Mouse (Mus musculus) NIH3T3 (cell line): ENCODE measurements around the gene Rnf111.
"Not testable (repeated sequence)": the region's sequence is repeated elsewhere in the genome, so short reads cannot be mapped to it uniquely, and the experiment has no call there.

Experiments used
- DNase-seq: peaks from one replicate; pipeline ENCODE4 v3.0.0-alpha.2; 2012; ENCODE audit warnings: low read depth

Rnf111 gene

DNA sequence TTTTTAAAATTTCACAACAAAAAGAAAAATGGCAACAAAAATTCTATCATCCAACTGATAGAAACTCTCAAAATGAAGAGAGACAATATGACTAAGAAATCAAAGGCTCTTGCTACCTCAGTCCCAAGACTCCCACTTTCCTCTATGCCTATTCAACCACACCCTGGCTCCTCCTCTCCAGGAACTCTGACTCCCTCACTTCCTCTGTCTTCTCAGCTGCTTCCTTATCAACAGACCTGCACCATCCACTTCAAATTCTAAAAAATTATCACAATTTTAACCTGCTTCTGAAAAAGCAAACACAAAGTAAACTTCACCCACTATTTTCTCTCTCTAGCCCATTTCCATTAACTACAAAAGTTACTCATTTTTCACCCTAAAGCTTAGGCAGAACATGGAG, 6.5 kb downstream of the Rnf111 start:
- DNase-seq: no peak

DNA sequence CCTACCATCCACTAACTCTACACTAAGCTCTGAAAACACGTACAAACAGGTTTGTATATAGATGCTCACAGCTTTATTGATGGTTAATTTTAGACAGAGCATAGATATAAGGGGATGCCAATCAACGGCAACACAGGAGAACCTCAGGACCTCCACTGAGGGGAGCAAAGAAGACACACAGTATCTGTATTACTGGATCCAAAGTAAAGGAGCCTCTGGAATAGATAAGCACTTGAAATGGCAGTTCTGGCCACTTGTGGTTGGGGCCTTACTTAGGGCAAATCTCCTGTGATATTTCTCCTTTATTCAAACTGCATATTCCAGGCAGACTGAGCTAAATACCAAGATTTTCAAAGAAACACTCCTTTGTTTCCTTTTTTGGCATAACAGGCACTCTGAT, 10.5 kb downstream of the Rnf111 start:
- no peak for DNase-seq

DNA sequence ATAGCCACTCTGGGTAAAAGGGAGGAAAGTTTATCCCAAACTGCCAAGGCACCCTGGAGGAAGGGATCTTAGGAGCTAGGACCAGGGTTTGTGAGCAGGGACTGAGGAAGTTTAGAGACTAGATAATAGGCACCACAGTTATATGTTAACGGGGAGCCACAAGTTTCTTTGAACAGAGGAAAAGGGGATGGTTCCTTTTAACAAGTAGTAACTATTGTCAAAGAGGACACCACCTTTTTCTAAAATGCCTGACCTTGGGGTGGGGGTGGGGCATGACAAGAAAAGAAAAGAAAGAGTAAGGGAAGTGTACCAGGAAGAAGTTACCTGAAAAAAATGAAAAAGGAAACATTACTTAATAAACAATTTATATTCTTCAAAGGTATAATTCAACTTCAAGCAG, 12.3 kb downstream of the Rnf111 start:
- no peak for DNase-seq

DNA sequence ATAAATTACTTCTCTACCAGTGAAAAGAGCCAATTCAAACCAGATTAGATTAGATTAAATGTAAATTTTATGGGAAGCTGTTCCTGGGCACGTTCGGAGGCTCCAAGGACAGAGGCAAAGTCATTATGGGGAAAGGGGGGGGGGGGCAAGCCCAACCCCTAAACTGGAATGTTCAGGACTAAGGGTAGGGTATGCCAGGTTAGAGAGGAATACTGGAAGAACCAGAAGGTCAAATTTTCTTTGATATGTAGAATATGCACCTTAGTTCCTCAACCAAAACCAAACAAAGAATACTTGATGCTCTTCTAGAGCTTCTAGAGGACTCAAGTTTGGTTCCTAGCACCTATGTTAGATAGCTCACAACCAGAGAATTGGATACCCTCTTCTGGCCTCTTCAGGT, 16.1 kb downstream of the Rnf111 start:
- DNase-seq: no peak

DNA sequence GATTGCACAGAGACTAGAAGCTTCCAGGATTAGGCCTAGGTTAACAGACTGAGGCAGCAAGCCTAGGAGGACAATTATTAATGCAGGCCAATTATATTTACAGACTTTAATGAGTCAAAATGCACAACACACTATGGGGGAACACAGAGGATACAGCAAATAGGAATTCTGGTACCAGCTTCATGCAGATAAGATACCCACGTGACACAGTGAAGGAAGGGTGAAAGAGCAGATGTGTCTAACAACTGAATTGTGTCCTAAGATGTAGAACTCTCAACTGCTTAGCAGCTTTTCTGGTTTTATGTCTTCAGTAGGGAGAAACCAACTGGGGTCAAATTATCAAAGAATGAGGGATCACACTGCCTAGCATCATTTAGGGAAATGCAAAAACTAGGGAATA, 17.7 kb downstream of the Rnf111 start:
- DNase-seq: no peak

DNA sequence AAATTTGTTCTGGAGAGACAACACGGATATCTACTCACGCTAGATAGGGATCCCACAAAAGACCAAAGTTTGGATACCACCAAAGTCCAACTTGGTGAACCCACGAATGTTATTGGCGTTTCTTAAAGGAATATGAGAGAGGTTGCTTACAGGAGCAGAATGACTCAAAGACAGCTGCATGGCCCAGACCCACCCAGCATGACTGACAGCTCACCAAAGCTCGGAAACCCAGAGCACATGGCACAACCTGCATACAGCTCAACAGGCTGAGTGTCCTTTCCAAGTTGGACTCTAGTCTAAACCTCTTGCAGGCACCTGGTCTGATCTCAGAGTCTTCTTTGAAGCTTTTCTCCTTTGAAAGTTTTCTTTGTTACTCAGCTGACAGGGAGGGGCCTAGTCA, 20.0 kb downstream of the Rnf111 start:
- no peak for DNase-seq

DNA sequence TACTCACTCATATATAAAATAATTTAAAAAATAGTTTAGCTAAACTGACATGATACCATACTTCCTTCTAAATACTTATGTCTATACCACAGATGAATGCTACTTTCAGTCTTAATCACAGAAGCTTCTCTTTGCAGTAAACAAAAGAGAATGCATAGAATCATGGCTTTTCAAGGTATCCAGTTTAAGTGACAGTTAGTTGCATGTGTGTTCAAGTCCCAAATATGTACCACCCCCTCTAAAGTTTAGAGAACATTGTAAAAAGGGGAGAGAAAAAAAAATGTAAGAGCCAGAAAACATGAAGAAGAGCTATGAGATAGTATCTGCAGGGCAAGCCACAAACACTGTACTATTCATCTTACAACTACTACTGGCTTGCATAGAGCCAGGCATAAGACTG, 21.7 kb downstream of the Rnf111 start:
- DNase-seq: no peak

DNA sequence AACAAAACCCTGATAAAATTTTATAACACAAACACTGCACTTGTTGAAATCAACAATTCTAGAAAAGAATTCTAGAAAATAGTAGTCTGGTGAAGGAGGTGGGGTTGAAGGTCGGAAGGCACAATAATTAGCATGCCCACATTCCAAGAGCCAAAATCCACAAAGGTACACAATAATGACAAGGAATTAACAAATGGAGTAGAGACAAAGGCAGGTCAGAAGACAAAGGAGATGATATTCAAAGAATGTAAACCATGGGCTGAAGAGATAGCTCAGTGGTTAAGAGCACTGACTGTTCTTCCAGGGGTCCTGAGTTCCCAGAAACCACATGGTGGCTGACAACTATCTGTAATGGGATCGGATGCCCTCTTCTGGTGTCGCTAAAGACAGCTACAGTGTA, 26.3 kb downstream of the Rnf111 start:
- no peak for DNase-seq

DNA sequence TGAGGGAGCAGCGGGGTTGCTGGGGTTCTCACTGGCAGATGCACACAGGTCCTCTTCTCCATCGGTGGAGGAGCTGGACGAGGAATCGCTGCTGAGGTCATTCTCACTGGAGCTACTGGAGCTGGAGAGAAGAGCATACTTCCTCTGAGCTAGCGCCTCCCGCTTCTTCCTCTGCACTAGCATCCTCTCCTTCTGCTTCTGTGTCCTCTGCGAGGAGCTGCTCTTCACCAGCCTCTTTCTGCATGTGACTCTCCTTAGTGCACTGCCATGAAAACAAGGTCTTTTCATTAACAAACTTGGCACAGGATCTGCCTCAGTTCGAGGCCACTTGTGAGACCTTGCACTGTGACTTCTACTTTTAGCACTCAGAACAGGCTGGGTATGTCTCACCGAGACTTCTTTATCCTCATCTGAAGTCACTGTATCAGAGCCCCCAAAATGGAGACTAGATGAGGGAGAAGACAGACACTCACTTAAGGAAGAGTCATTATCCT, 27.7 kb downstream of the Rnf111 start:
- DNase-seq: no peak

DNA sequence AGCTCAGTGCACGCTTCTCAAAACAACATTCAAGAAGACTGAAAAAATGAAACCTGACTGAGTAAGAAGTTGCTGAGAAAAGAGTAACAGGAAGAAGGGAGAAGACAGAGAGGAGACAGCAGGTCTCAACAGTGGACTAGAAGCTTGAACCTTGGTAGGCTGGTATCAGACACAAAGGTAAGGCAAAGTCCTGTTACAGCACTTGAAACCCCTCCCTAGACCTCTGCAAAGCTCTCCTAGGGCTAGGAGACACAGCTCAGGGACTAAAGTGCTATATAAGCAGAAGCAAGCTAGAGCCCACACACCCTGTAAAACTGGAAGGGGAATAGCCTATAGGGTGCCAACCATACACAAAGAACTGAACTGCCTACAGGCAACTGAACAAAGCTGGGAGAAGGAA, 30.1 kb downstream of the Rnf111 start:
- no peak for DNase-seq

DNA sequence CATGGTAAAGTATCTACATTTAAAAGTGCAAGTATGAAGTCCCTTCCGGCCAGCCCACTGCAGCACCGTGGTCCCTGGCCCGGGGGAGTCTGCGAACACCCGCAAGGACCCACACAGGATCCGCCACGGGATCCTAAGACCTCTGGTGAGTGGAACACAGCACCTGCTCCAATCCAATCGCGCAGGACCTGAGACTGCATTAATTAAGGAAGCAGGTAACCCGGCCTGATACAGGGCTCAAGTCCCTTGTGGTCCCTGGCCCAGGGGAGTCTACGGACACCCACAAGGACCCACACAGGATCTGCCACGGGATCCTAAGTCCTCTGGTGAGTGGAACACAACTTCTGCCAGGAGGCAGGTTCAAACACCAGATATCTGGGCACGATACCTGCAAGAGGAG, 40.4 kb downstream of the Rnf111 start:
- DNase-seq: not testable (repeated sequence)

DNA sequence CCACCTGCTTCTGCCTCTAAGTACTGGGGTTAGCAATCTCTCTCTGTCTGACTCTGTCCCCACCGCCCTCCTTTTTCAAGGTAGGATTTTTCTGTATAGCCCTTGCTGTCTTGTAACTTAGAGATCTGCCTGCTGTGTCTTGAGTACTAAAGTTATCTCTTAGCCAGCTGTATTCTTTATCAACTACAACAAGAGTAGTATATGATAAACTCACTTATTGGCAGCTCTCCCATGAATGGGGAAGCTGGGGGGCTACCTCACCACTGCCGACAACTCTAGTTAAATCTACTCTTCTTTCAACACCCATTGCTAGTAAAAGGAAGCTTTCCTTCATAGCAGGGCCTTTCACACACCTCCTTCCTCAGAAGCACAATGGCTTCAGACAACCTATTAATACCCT, 51.2 kb downstream of the Rnf111 start:
- DNase-seq: no peak

DNA sequence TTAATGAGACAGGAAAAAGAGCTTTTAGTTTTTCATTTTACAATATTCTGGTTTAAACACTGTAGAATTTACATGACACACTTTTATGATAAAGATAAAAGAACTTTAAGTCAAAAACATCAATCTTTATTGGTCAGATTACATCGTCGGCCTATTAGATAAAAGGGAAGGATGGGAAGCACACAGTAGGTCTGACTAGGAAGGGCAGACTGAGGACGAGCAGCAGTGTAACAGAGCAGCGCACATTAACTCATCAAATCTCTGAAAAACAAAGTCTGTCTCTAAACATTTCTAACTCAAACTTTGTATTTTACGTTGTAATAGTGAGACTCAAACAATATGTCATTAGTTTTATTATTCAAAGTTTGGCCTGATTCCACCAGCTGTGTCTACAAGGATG, 54.5 kb downstream of the Rnf111 start:
- DNase-seq: no peak

DNA sequence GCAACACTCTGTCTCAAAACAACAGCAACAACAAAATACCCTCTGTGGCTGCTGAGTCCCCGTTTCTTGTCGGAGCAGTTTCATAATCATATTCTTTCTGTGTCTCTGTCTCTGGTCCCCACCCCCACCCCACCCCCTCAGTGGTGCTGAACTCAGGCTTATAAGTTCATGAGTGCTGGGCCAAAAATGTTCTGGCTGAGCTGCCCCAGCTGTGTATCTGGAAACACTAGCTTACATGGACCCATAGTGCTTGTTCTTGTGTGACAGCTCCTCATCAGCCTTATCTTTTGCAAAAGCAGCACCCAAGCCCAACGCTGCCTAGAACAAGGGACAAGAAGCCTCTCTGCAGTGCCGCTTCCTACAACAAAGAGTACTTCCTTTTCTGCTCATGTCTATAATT, 63.6 kb downstream of the Rnf111 start:
- DNase-seq: no peak

DNA sequence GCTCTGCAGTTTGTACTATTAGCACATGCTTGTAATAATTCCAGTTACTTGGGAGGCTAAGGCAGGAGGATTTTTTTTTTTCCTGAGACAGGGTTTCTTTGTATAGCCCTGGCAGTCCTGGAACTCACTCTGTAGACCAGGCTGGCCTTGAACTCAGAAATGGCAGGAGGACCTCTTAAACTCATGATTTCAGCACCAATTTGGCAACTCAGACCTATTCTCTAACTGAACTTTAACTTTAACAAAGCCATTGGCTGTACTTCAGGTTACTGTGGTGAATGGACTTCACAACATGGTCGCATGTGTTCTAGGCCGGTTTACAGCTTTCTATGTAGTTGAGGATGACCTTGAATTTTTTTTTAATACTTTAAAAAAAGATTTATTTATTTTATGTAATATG, 80.9 kb downstream of the Rnf111 start:
- DNase-seq: no peak

DNA sequence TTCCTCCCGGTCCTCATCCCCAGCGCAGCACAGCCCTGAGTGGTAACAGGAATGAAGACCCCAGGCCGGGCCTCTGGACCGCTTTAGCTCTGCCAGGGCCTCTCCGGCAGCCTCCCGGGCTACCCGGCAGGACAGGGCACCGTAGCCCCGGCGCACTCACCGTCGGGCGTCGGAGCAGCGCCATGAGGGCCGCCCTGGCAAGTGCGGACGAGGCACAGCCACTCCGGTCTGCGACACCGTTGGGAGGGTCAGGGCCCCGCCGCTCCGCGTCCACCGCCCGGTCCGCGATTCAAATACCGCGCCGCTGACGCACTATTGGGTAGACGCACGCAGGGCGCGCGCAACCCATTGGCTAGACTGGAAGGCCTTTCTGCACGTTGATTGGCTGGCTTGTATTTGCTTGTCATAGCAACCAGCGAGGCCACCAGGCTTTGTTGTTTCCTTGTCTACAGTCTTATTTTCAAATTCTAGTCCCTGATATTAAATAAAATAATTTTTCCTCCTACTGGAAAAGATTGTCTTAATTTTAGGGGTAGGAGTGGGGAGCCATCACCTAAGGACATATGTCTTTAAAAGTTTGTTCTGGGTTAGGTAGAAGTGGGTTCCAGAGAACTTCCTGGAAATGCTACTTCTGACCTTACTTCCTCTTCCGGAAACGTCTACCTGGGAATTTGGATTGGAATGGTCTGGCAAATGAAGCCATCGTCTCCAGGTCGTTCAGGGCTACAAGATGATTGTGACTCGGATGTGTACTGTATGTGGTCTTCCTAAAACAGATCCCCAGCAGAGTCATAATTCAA, 82.1 kb downstream of the Rnf111 start, which contains the start of gene Ccnb2:
Gene Ccnb2 (minus strand): TSS at position 291 of the 800 bp plus-strand sequence.
- peak; percentile 78 for DNase-seq

DNA sequence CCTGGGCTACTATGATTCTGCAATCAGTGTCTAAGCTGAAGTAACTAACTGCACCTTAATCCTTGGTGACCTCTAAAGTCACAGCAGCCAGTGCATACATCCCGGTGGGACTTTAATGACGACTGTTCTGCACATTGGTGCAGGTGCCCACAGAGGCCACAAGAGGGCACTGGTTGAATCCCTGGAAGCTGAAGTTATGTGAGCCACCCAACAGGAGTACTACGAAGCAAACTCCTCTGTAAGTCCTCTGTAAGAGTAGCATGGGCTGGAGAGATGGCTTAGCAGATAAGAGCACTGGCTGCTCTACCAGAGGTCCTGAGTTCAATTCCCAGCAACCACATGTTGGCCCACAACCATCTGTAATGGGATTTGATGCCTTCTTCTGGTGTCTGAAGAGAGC, 87.1 kb downstream of the Rnf111 start:
- DNase-seq: no peak

DNA sequence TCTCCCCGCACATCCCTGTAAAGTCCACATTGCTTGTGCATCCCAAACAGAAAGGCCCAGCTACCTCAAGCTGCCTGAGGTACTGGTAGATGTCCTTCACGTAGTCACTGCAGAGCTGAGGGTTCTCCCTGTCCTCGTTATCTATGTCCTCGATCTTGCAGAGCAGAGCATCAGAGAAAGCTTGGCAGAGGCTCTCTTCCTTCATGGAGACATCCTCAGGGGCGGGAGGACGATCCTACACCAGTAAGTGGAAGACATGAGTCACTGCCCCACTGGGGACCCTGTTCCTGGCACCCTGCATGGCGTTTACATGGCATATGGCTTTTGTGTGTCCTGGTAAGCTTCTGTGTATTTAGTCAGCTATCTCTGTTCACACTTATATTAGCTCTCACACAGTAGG, 90.5 kb downstream of the Rnf111 start:
- DNase-seq: no peak

DNA sequence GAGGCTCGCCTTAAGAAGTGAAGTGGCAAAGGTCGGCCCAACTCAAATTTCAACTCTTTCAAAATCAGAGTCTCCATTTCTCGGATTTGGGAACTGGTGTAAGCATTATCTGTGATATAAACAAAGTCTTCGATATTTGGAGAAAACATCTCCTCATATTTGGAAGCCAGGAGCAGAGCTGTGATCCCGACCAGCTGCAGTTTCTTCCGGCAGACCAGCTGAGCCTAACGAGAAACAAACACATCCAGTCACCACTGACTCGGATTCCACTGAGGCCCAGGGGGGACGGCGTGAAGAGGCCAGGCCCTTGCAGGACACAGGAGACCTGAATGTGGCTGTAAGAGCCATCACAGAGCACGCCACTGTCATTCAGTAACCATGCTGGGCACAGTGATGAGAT, 92.9 kb downstream of the Rnf111 start:
- no peak for DNase-seq

DNA sequence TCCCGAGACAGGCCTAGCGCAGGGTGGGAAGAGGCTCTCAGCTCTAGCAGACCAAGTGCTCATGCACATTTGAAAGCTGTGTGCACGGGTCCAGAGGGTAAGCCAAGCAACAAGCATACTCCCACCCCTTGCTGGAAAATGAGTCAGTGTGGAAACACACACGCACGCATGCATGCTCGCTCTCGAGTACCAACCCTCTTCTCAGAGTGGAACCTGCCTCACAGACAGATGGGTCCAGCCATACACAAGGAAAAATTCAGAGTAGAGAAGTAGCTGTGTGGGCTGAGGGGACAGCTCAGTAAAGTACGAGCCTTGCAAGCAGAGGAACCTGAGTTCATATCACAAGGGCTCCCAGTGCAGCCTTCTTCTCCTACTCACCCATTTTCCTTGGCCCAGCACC, 93.8 kb downstream of the Rnf111 start:
- DNase-seq: no peak

DNA sequence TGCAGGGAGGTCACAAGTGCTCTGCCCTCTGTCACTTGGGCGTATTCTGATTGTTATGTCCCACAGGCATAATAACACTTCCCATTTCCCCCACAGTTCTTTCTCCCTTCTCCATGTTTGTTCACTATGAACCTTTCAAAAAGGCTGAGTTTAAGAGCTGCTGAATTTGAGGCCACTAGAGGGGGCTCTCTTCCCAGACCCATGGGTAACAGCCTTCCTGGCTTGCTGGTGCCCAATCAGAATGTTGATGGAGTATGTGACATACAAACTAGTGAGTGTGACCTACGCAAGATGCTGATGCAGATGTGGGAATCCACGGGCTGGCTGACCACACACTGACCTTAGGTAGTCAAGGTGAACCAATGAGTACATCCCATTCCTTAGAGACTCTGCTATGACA, 94.7 kb downstream of the Rnf111 start:
- DNase-seq: peak; percentile 56

DNA sequence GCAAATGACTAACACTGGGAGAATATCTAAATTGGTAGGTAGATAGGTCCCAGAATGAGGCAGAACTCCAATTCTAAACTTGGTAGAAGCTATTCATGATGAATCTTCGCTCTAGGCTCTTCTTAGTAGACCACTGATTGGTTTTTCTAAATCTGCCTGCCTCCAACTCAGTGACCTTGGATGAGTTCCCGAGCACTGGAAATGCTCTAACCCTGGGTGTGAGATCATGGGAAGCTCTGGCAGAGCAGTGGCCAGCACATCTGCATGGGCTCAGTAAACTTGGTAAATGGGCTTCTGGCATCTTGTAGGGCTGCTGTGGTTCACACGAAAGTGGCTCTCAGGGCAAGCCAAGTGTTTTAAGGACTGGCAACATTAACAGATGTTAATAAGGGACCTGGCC, 96.9 kb downstream of the Rnf111 start:
- no peak for DNase-seq

DNA sequence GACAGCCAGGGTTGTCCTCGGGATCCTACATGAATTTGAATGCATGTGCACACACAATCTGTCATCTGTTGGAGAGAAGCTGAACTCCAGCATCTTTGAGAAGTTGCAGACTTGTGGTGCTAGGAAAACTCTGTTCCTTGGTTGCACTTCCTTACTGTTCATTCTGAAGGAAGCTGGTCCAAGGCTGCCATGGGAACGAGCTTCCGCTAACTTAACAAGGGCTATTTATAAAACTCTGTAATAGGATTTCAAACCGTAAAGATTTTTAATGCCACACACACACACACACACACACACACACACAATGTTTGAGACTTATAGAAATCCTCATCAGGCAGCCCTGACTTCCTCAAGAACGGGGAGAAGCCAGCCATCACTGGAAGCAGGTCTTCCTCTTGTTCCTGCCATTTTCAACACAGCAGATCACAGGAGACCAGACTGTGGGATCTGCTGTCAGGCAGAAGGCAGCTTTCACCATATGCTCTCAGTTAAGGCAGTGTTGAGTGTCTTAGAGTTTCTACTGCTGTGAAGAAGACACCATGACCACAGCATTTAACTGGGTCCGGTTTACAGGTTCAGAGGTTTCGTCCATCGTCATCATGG, 101.5 kb downstream of the Rnf111 start:
- DNase-seq: no peak

DNA sequence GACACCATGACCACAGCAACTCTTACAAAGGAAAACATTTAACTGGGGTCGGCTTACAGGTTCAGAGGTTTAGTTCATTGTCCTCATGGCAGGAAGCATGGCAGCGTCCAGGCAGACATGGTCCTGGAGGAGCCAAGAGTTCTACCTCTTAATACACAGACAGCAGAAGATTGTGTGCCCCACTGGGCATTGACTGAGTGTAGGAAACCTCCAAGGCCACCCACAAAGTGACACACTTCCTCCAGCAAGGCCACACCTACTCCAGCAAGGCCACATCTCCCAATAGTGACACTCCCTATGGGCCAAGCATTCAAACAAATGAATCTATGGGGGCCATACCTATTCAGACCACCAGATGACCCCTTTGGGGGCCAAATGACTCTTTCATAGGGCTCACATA, 107.4 kb downstream of the Rnf111 start:
- DNase-seq: no peak
